Mouse (Mus musculus) cerebellum, adult (tissue): ENCODE measurements around the gene Kcnk2.

ENCODE experiments used
- ATAC-seq: cut with Nextera tagmentation; 2 replicates; pipeline ENCODE4 v1.9.2; 2017; ENCODE audit warnings: mild to moderate bottlenecking, moderate library complexity, mixed read lengths; ENCODE audit not compliant: insufficient number of reproducible peaks, low FRiP score, low TSS enrichment

The Kcnk2 gene

GRCm38 (mm10) chr1:189227479-189227878 is 174.6 kb downstream of the Kcnk2 start:
- no peak for ATAC-seq

GRCm38 (mm10) chr1:189219051-189219450 is 183.0 kb downstream of the Kcnk2 start:
- ATAC-seq = no peak

DNA sequence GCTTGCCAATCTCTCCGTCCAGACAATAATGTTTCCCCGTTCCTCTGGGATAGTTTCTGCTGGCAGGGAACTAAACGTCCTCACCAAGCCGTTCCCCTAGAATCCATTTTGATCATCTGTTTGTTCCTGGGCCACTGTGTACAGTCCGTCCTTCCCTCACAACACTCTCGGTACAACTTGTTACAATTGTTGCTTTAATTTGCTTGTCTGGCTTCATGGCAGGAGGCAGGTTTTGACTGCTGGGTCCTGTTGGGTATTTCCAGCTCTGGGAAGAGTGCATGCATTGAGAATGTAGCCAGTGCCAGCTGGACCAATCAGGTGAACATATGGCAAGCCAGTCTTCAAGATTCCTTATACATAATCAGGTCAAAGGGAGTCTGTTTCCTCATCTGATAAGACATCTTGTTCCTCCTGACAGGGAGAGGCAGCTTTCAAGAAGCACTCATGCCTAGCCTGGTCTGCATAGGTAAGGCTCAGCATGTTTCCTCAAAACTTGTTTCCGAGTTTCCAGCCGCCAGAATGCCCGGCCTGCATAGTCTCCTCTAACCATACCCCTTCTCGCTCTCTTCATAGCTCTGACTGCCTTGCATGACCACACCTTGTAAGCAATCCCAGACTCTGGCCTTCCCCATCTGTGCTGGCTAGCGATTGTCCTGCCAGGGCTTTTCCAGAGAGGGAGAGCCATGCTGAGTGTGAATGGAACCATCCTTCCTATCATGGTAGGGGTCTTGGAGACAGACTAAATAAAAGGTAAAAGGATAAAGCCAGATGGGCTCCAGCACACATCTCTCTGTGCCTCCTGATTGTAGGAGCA is 184.1 kb downstream of the Kcnk2 start:
- peak; percentile 59 for ATAC-seq

- ATAC-seq = no peak
These were observed 186.9 kb downstream of the Kcnk2 start for GRCm38 (mm10) chr1:189215131-189215530.

- no peak for ATAC-seq
These were observed 187.6 kb downstream of the Kcnk2 start for GRCm38 (mm10) chr1:189214477-189214876.

DNA sequence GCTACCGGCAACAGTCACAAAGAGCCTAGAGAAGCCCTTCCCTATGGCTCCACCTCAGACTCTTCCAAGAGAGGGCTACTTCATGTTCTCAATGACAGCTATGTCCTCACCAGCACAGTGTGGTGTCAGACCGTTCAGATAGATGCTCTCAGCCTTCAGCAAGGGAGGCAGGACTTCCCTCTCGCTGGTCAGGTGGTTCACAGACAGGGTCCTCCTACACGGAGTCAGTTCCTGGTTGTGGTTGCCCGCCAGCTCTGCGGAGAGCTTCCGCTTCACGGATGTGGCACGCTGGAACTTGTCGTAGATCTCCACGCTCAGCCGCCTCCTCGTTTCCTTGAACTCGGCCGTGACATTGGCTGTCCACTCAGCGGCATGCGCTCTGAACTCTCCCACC is 192.4 kb downstream of the Kcnk2 start:
- ATAC-seq = no peak

DNA sequence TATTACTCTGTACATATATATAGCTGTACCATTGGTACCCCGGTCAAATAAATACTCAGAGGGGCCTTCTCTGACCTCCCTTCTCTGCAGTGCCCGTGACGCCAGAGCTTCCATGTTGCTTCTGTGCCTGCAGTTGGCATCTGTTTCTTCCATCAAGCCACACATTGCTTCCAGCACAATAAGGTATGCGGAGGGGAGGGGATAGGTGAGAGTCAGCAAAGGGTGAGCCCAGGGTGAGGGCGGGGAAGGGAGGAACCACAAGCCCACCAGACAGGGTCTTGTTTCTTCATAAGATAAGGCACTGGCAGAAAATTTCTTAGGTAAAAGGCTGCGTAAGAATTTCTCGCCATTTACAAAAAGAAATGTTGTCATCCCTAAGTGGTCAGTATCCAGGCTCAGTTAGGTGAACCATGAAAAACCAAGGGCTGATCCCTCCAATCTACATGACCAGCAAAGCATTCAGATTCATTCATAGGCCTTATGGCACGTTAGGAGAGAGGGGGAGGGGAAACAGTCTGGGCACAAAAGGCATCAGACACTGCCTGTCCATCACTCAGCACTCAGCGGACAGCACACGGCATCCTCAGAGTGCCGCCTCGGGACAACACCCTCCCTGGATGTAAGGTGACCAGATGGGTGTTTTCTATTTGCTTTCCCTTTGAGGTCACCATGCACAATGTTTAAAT is 192.9 kb downstream of the Kcnk2 start:
- no peak for ATAC-seq

GRCm38 (mm10) chr1:189208605-189209004 is 193.5 kb downstream of the Kcnk2 start:
- ATAC-seq = no peak

- ATAC-seq = no peak
These were observed 206.3 kb downstream of the Kcnk2 start for GRCm38 (mm10) chr1:189195758-189196157.

DNA sequence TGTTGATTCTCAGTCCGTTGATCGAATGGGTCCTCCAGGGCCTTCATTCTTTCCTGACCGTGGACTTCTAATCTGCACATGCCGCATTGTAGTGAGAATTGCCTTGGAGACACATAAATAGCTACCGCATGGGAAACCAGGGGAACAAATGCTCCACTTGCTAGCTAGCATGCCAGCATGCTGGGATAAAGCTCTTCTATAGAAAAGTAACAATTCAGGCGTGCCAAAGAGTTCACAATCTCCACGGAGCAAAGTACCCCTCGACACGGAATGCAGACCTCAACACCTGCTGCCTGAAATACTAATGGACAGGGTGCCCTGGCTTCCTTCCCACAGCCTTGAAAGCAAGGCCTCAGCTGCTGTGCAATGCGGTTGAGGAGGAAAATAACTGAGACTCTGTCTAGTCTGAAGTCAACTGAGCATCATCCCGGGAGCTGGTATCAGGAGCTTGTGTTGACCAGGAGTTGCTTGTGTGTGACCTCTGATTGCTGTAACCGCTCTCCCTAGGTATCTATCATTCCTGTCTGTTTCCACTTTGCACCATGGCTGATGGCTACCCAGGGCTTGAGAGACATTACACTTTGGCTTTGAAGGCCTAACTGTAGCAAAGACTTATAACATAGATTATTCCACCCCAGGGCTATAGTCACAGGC is 214.2 kb downstream of the Kcnk2 start:
- ATAC-seq = no peak

- no peak for ATAC-seq
These were observed 216.8 kb downstream of the Kcnk2 start for GRCm38 (mm10) chr1:189185206-189185750.

DNA sequence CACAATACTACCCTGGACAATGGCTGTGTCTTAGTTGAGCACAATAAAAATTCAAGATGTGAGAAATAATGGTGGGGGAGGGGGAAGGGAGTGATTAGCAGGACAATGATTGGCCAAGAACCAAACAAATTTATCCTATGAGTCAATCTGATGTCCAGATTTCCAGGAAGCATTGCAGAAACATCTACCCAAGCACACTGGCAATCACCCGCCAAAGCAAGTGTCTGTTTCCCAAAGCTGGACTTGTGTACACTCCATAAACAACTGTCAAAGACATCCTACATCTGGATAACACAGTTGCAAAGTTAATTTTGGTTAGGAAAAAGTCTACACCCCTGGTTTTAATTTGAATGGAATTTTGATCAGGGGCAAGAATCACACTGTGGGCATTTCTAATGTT is 224.3 kb downstream of the Kcnk2 start:
- ATAC-seq = no peak

- ATAC-seq = no peak
These were observed 228.6 kb downstream of the Kcnk2 start for GRCm38 (mm10) chr1:189173479-189173878.

DNA sequence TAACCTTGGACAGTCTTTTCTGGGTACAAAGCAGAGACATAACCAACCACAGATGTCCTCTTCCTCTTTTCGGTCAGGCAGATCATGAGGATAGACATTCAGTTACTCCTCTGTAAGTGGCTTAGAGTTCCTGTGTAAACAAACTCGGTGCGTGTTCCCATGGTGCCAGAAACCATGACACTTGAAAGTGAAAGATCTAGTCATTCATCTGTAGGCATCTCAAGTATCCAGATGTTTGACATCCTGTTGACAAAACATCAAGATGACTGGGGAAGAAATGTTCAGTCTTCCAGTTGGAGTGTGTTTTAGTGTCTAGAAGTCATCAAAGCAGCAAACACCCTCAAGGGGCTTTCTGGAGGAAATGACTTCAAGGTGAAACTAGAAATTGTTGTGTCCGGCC is 230.9 kb downstream of the Kcnk2 start:
- ATAC-seq = no peak

GRCm38 (mm10) chr1:189165756-189166155 is 236.3 kb downstream of the Kcnk2 start:
- ATAC-seq = no peak

GRCm38 (mm10) chr1:189165141-189165540 is 236.9 kb downstream of the Kcnk2 start:
- no peak for ATAC-seq

GRCm38 (mm10) chr1:189164721-189165120 is 237.4 kb downstream of the Kcnk2 start:
- ATAC-seq = no peak

DNA sequence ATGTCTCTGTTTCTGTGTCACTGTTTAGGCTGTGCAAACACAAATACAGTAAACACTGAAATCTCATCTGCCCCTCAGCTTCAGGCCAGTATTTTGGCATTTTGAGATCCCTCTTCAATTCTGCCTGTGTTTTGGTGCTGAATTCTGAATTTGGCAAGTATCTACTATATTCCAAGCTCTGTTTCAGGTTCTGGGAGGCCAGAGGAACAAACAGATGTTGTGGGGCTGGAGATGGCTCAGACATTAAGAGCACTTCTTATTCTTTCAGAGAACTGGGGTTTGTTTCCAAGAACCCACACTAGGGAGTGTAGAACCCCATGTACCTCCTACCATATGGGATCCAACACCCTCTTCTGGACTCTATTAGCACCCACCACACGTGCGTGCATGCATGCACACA is 237.8 kb downstream of the Kcnk2 start:
- no peak for ATAC-seq
